8 mouse cellular contexts compared by ENCODE assay signal in genomic region chr8:13104691-13105086, GRCm38 (mm10). TPM values are rescaled to one million over a fixed set of nuclear protein-coding genes. Genes with fewer than 3 reads are reported as not detected.
DNase-seq lines count a peak whose midpoint lies in the region; ATAC-seq and TF ChIP-seq lines count a peak whose summit lies in the region.

No protein-coding gene starts in this region.

- peaks cover 4 to 29% of the 10 kb centered on the region in 2 experiments for H3K36me3 ChIP-seq in CH12.LX (replicated peaks in 1 of 2; ENCODE audit: control insufficient read depth in 1 of 2, insufficient read depth in 1 of 2, low read length in 1 of 2)
- peaks cover 11% of the 10 kb centered on the region; the same call in 1 of the 2 replicates for H3K36me3 ChIP-seq in forebrain, embryonic 12.5 days (replicated peaks)
- H3K36me3 ChIP-seq in liver, postnatal 0 days (replicated peaks; ENCODE audit: insufficient read depth, low read length): peaks cover 6% of the 10 kb centered on the region; the same call in 1 of the 2 replicates
- H3K36me3 ChIP-seq in neural tube, embryonic 14.5 days (ENCODE audit: control insufficient read depth, insufficient read depth, low read length): peaks cover 3% of the 10 kb centered on the region; the same call in 1 of the 2 replicates

- H3K4me3 ChIP-seq in CH12.LX (replicated peaks in 1 of 3; ENCODE audit: low read depth in 2 of 3, low read length in 2 of 3, poor library complexity in 1 of 3): peak overlapping the region; percentile 98 to 100 (median 99)
- H3K4me3 ChIP-seq in forebrain, embryonic 12.5 days (replicated peaks): peak overlapping the region; percentile 97
- peak overlapping the region; percentile 79 for H3K4me3 ChIP-seq in liver, postnatal 0 days (ENCODE audit: low read depth, low read length)
- peak overlapping the region; percentile 92 for H3K4me3 ChIP-seq in neural tube, embryonic 14.5 days (ENCODE audit: low read depth, low read length)

- peaks cover 6 to 13% of the 10 kb centered on the region in 2 experiments; a peak in 3 of 4 replicates for H3K4me1 ChIP-seq in CH12.LX (ENCODE audit: control insufficient read depth in 1 of 2, insufficient read depth in 2 of 2)
- peaks cover 32% of the 10 kb centered on the region for H3K4me1 ChIP-seq in forebrain, embryonic 12.5 days
- H3K4me1 ChIP-seq in liver, postnatal 0 days (ENCODE audit: insufficient read depth): peaks cover 20% of the 10 kb centered on the region
- peaks cover 9% of the 10 kb centered on the region; the same call in 1 of the 2 replicates for H3K4me1 ChIP-seq in neural tube, embryonic 14.5 days (ENCODE audit: control insufficient read depth, insufficient read depth, low read length)

- dilution Hi-C loops in CH12.LX (cut with MboI; ENCODE audit: extremely low pct_ligation_motif_present, extremely low pct_unique_long_range_greater_than_20kb, low sequenced_read_pairs): no loop called here

- no peak for TF ChIP-seq RAD21 in CH12.LX (IDR thresholded peaks at IDR 0.05; ENCODE audit: low read depth, low read length)

- TF ChIP-seq POLR2A in CH12.LX (IDR thresholded peaks at IDR 0.05; ENCODE audit: low read depth, low read length): peak; percentile 77

- H3K9ac ChIP-seq in CH12.LX (ENCODE audit: insufficient read depth, low read depth): peak overlapping the region; percentile 77
- H3K9ac ChIP-seq in forebrain, embryonic 12.5 days: peak overlapping the region; percentile 86
- peak overlapping the region; percentile 82 for H3K9ac ChIP-seq in liver, postnatal 0 days (replicated peaks)
- peak overlapping the region; percentile 74 for H3K9ac ChIP-seq in neural tube, embryonic 14.5 days (replicated peaks; ENCODE audit: low read depth, low read length)

- no peaks in the 10 kb centered on the region for H3K9me3 ChIP-seq in CH12.LX (replicated peaks; ENCODE audit: low read length)
- no peaks in the 10 kb centered on the region for H3K9me3 ChIP-seq in forebrain, embryonic 12.5 days
- no peaks in the 10 kb centered on the region for H3K9me3 ChIP-seq in liver, postnatal 0 days (ENCODE audit: low read length)
- no peaks in the 10 kb centered on the region for H3K9me3 ChIP-seq in neural tube, embryonic 14.5 days (ENCODE audit: control insufficient read depth, low read length)

- no peaks in the 10 kb centered on the region for H3K27me3 ChIP-seq in CH12.LX (replicated peaks)
- no peaks in the 10 kb centered on the region for H3K27me3 ChIP-seq in forebrain, embryonic 12.5 days
- no peaks in the 10 kb centered on the region for H3K27me3 ChIP-seq in liver, postnatal 0 days (ENCODE audit: insufficient read depth, low read length)
- H3K27me3 ChIP-seq in neural tube, embryonic 14.5 days (ENCODE audit: control insufficient read depth, insufficient read depth, low read length): no peaks in the 10 kb centered on the region

- ATAC-seq in forebrain, embryonic 12.5 days (ENCODE audit: low FRiP score): peak; percentile 78
- ATAC-seq in liver, postnatal 0 days: peak; percentile 53
- ATAC-seq in neural tube, embryonic 14.5 days (ENCODE audit: low read depth): peak; percentile 83

- peak in 1 of 2 experiments; percentile 5; a peak in 1 of 4 replicates for TF ChIP-seq CTCF in CH12.LX (conservative IDR thresholded peaks at IDR 0.05 in 1 of 2, IDR thresholded peaks at IDR 0.05 in 1 of 2; ENCODE audit: low read depth in 2 of 2, low read length in 2 of 2)
- no peak for TF ChIP-seq CTCF in liver, postnatal 0 days (IDR thresholded peaks at IDR 0.05; ENCODE audit: low read depth)

- H3K4me2 ChIP-seq in CH12.LX (ENCODE audit: insufficient read depth, low read depth, poor library complexity, severe bottlenecking): peak overlapping the region; percentile 0; the same call in 1 of the 2 replicates
- peak overlapping the region; percentile 99 for H3K4me2 ChIP-seq in forebrain, embryonic 12.5 days
- peak overlapping the region; percentile 86 for H3K4me2 ChIP-seq in liver, postnatal 0 days (ENCODE audit: low read depth, low read length)
- peak overlapping the region; percentile 95 for H3K4me2 ChIP-seq in neural tube, embryonic 14.5 days (ENCODE audit: low read depth, low read length)

- intact Hi-C loops in heart, postnatal 10 days (cut with DNase I): loop anchor here (5.0 kb wide), 2 partner anchors 127 to 207 kb away; no protein-coding TSS in a partner anchor

- DNase-seq in CH12.LX (ENCODE audit: extremely low read depth): peak; percentile 88
- peak; percentile 89 for DNase-seq in c-Kit-positive CD71-positive TER-119-negative erythroid progenitor cells, embryonic 14.5 days (ENCODE audit: low read depth)
- peak; percentile 94 to 96 for DNase-seq in heart, postnatal 10 days
- DNase-seq in large intestine, adult 2 months (ENCODE audit: low read depth, low spot score): peak; percentile 56
- DNase-seq in liver, postnatal 0 days: peak; percentile 94
- peak; percentile 94 for DNase-seq in testis, postnatal 10 days (ENCODE audit: low spot score)

- H3K27ac ChIP-seq in CH12.LX (ENCODE audit: insufficient read depth, low read depth): peak overlapping the region; percentile 34
- peak overlapping the region; percentile 89 for H3K27ac ChIP-seq in forebrain, embryonic 12.5 days
- H3K27ac ChIP-seq in liver, postnatal 0 days (ENCODE audit: low read depth): peak overlapping the region; percentile 93
- peak overlapping the region; percentile 96 for H3K27ac ChIP-seq in neural tube, embryonic 14.5 days (ENCODE audit: low read depth, low read length)

- in situ Hi-C loops in CH12.LX (cut with MboI; ENCODE audit: low pct_ligation_motif_present, low pct_unique_long_range_greater_than_20kb, low sequenced_read_pairs): no loop called here

- peaks cover 13% of the 10 kb centered on the region for H3K79me2 ChIP-seq in CH12.LX (replicated peaks; ENCODE audit: control insufficient read depth, extremely low read depth, insufficient read depth, poor library complexity, severe bottlenecking)

- no peak for TF ChIP-seq EP300 in CH12.LX (IDR thresholded peaks at IDR 0.05; ENCODE audit: low read length)
- TF ChIP-seq EP300 in liver, postnatal 0 days (IDR thresholded peaks at IDR 0.05; ENCODE audit: low read depth): no peak

- under 1% methylated on average over 45 of the region's 45 CpGs for WGBS in forebrain, embryonic 12.5 days
- 1% methylated on average over 45 of the region's 45 CpGs for WGBS in large intestine, adult 2 months
- WGBS in liver, postnatal 0 days (ENCODE audit: insufficient replicate concordance): under 1% methylated on average over 45 of the region's 45 CpGs
- WGBS in neural tube, embryonic 14.5 days: under 1% methylated on average over 39 of the region's 45 CpGs

TF ChIP-seq in CH12.LX, 34 proteins besides CTCF, POLR2A, EP300 and RAD21 (continues in another document):
- TF ChIP-seq JUN (IDR thresholded peaks at IDR 0.05; ENCODE audit: insufficient read depth, low read depth, low read length) (no peak), MAX (IDR thresholded peaks at IDR 0.05; ENCODE audit: low read length) (no peak; the same call in 1 of the 2 replicates), NELFE (IDR thresholded peaks at IDR 0.05; ENCODE audit: low read depth, low read length) (peak; percentile 78), ZMIZ1 (IDR thresholded peaks at IDR 0.05; ENCODE audit: low read depth, low read length) (peak; percentile 57; the same call in 1 of the 2 replicates), CHD2 (IDR thresholded peaks at IDR 0.05; ENCODE audit: low read length) (peak; percentile 75), ELF1 (IDR thresholded peaks at IDR 0.05; ENCODE audit: low read depth, low read length) (peak; percentile 69), SMC3 (IDR thresholded peaks at IDR 0.05; ENCODE audit: low read depth, low read length) (no peak), MYC (IDR thresholded peaks at IDR 0.05; ENCODE audit: low read depth, low read length) (no peak), ZC3H11A (IDR thresholded peaks at IDR 0.05; ENCODE audit: low read depth, low read length) (no peak)

RNA-seq across cellular contexts. Expression of gene Pcid2, which starts 0.6 kb away (rescaled TPM):
- total RNA-seq in CH12.LX (2012; rRNA removed) (21.6 and 24.2 TPM in 2 replicates), CH12.LX (2014; rRNA removed) (23.1 and 23.9 TPM in 2 replicates)
- polyA plus RNA-seq in CH12.LX (2012; ENCODE audit: insufficient read length, low read depth): 28.5 and 32.5 TPM in 2 replicates
- 57.7 and 60.0 TPM in 2 replicates for polyA plus RNA-seq in forebrain, embryonic 12.5 days (2016; fragmentation: Nextera tagmentation; extraction: Ambion mirVana)
- total RNA-seq in heart, postnatal 10 days (2021): 10 to 100 TPM; 11.7 to 12.0 TPM
- 18.2 and 18.7 TPM in 2 replicates for polyA plus RNA-seq in large intestine, adult 2 months (2012; rRNA removed)
- polyA plus RNA-seq in liver, postnatal 0 days (2015; fragmentation: Nextera tagmentation; extraction: Ambion mirVana): 6.7 and 8.8 TPM in 2 replicates
- 33.3 and 39.3 TPM in 2 replicates for polyA plus RNA-seq in neural tube, embryonic 14.5 days (2014; fragmentation: Nextera tagmentation; extraction: Ambion mirVana)

RNA-seq across cellular contexts. Expression of gene Cul4a, which starts 0.7 kb away (rescaled TPM):
- total RNA-seq in CH12.LX (2012; rRNA removed) (21.4 and 23.9 TPM in 2 replicates), CH12.LX (2014; rRNA removed) (25.6 and 27.0 TPM in 2 replicates)
- 14.1 and 15.6 TPM in 2 replicates for polyA plus RNA-seq in CH12.LX (2012; ENCODE audit: insufficient read length, low read depth)
- 84.0 and 86.8 TPM in 2 replicates for polyA plus RNA-seq in forebrain, embryonic 12.5 days (2016; fragmentation: Nextera tagmentation; extraction: Ambion mirVana)
- total RNA-seq in heart, postnatal 10 days (2021): 10 to 100 TPM; 83.0 to 84.8 TPM
- 24.2 and 30.9 TPM in 2 replicates for polyA plus RNA-seq in large intestine, adult 2 months (2012; rRNA removed)
- 60.5 and 62.9 TPM in 2 replicates for polyA plus RNA-seq in liver, postnatal 0 days (2015; fragmentation: Nextera tagmentation; extraction: Ambion mirVana)
- polyA plus RNA-seq in neural tube, embryonic 14.5 days (2014; fragmentation: Nextera tagmentation; extraction: Ambion mirVana): 70.3 and 82.9 TPM in 2 replicates

RNA-seq across cellular contexts. Expression of gene Proz, which starts 44.0 kb away (rescaled TPM):
- total RNA-seq in CH12.LX (2012; rRNA removed) (0.08 and 0.21 TPM in 2 replicates), CH12.LX (2014; rRNA removed) (not detected in 2 replicates)
- 0.94 and 0.95 TPM in 2 replicates for polyA plus RNA-seq in CH12.LX (2012; ENCODE audit: insufficient read length, low read depth)
- 0.67 and 0.92 TPM in 2 replicates for polyA plus RNA-seq in forebrain, embryonic 12.5 days (2016; fragmentation: Nextera tagmentation; extraction: Ambion mirVana)
- not detected for total RNA-seq in heart, postnatal 10 days (2021)
- 4.2 and 8.8 TPM in 2 replicates for polyA plus RNA-seq in large intestine, adult 2 months (2012; rRNA removed)
- 93.8 and 97.1 TPM in 2 replicates for polyA plus RNA-seq in liver, postnatal 0 days (2015; fragmentation: Nextera tagmentation; extraction: Ambion mirVana)
- polyA plus RNA-seq in neural tube, embryonic 14.5 days (2014; fragmentation: Nextera tagmentation; extraction: Ambion mirVana): 0.91 and 0.93 TPM in 2 replicates

RNA-seq across cellular contexts. Expression of gene Lamp1, which starts 54.3 kb away (rescaled TPM):
- 67.0 and 69.4 TPM in 2 replicates for total RNA-seq in CH12.LX (2012; rRNA removed)
- 51.0 and 56.7 TPM in 2 replicates for total RNA-seq in CH12.LX (2014; rRNA removed)
- 64.3 TPM in 2 replicates for polyA plus RNA-seq in CH12.LX (2012; ENCODE audit: insufficient read length, low read depth)
- 207 and 213 TPM in 2 replicates for polyA plus RNA-seq in forebrain, embryonic 12.5 days (2016; fragmentation: Nextera tagmentation; extraction: Ambion mirVana)
- 100 to 1,000 TPM; 310 to 323 TPM for total RNA-seq in heart, postnatal 10 days (2021)
- 411 and 537 TPM in 2 replicates for polyA plus RNA-seq in large intestine, adult 2 months (2012; rRNA removed)
- 199 and 206 TPM in 2 replicates for polyA plus RNA-seq in liver, postnatal 0 days (2015; fragmentation: Nextera tagmentation; extraction: Ambion mirVana)
- 288 and 319 TPM in 2 replicates for polyA plus RNA-seq in neural tube, embryonic 14.5 days (2014; fragmentation: Nextera tagmentation; extraction: Ambion mirVana)

Comparison
In these comparisons a context has a peak if more than half of its experiments do, and no peak if none do; other contexts are left out.
1. Peak in every context shown above with its lines: DNase-seq, ATAC-seq, H3K4me3 ChIP-seq and H3K27ac ChIP-seq.
2. H3K27ac ChIP-seq: peak in every context shown above with its lines; median percentile 96 in neural tube, embryonic 14.5 days; 93 in liver, postnatal 0 days; 89 in forebrain, embryonic 12.5 days; 34 in CH12.LX.
3. H3K4me2 ChIP-seq: peak in every context shown above with its lines; median percentile 99 in forebrain, embryonic 12.5 days; 95 in neural tube, embryonic 14.5 days; 86 in liver, postnatal 0 days; 0 in CH12.LX.